Mouse (Mus musculus): Measurements from ENCODE around the gene Ecm1. TPM values are rescaled to one million over a fixed set of nuclear protein-coding genes. Genes with fewer than 3 reads are reported as not detected.

The Ecm1 gene
- polyA plus RNA-seq, 1 experiment = 125 TPM

GRCm38 (mm10) chr3:95701877-95702540 lies 37.4 kb downstream of the Ecm1 start:
- no peak for DNase-seq
- H3K4me1 ChIP-seq (replicated peaks; ENCODE audit: control insufficient read depth, insufficient read depth, low read length) = no peaks in the 10 kb centered on the region; the same call in 1 of the 2 replicates
- no peaks in the 10 kb centered on the region for H3K27me3 ChIP-seq (ENCODE audit: control insufficient read depth, insufficient read depth, low read length)
- no peak overlapping the region for H3K27ac ChIP-seq (ENCODE audit: control insufficient read depth, insufficient read depth, low read length)
- no peak overlapping the region for H3K4me3 ChIP-seq (ENCODE audit: control insufficient read depth, insufficient read depth, low read length)
- TF ChIP-seq POLR2A (IDR thresholded peaks at IDR 0.05; ENCODE audit: control insufficient read depth, extremely low read depth, insufficient read depth, low read length, poor library complexity) (no peak), CTCF (IDR thresholded peaks at IDR 0.05; ENCODE audit: borderline replicate concordance, control insufficient read depth, extremely low read depth, insufficient read depth, low read length, poor library complexity) (no peak)
- WGBS = 59% methylated on average over 24 of the region's 24 CpGs
- H3K36me3 ChIP-seq (ENCODE audit: control insufficient read depth, insufficient read depth, low read length) = no peaks in the 10 kb centered on the region

GRCm38 (mm10) chr3:95701085-95701484 lies 38.3 kb downstream of the Ecm1 start:
- TF ChIP-seq POLR2A (IDR thresholded peaks at IDR 0.05; ENCODE audit: control insufficient read depth, extremely low read depth, insufficient read depth, low read length, poor library complexity) = no peak
- no peak for TF ChIP-seq CTCF (IDR thresholded peaks at IDR 0.05; ENCODE audit: borderline replicate concordance, control insufficient read depth, extremely low read depth, insufficient read depth, low read length, poor library complexity)
- WGBS = 93% methylated on average over 2 of the region's 2 CpGs
- no peaks in the 10 kb centered on the region for H3K4me1 ChIP-seq (replicated peaks; ENCODE audit: control insufficient read depth, insufficient read depth, low read length)
- DNase-seq = no peak
- H3K27me3 ChIP-seq (ENCODE audit: control insufficient read depth, insufficient read depth, low read length) = no peaks in the 10 kb centered on the region
- no peak overlapping the region for H3K4me3 ChIP-seq (ENCODE audit: control insufficient read depth, insufficient read depth, low read length)
- no peak overlapping the region for H3K27ac ChIP-seq (ENCODE audit: control insufficient read depth, insufficient read depth, low read length)
- no peaks in the 10 kb centered on the region for H3K36me3 ChIP-seq (ENCODE audit: control insufficient read depth, insufficient read depth, low read length)

GRCm38 (mm10) chr3:95700233-95700681 lies 39.1 kb downstream of the Ecm1 start:
- 94% methylated on average over 6 of the region's 6 CpGs for WGBS
- Histone ChIP-seq H3K27ac (ENCODE audit: control insufficient read depth, insufficient read depth, low read length) (no peak overlapping the region), H3K4me1 (replicated peaks; ENCODE audit: control insufficient read depth, insufficient read depth, low read length) (no peaks in the 10 kb centered on the region), H3K4me3 (ENCODE audit: control insufficient read depth, insufficient read depth, low read length) (no peak overlapping the region), H3K36me3 (ENCODE audit: control insufficient read depth, insufficient read depth, low read length) (no peaks in the 10 kb centered on the region), H3K27me3 (ENCODE audit: control insufficient read depth, insufficient read depth, low read length) (no peaks in the 10 kb centered on the region)
- TF ChIP-seq POLR2A (IDR thresholded peaks at IDR 0.05; ENCODE audit: control insufficient read depth, extremely low read depth, insufficient read depth, low read length, poor library complexity) (no peak), CTCF (IDR thresholded peaks at IDR 0.05; ENCODE audit: borderline replicate concordance, control insufficient read depth, extremely low read depth, insufficient read depth, low read length, poor library complexity) (no peak)
- no peak for DNase-seq

- Histone ChIP-seq H3K4me1 (replicated peaks; ENCODE audit: control insufficient read depth, insufficient read depth, low read length) (0 out of 2 replicates have a peak, but pooled peaks cover 2% of the 10 kb centered on the region), H3K27ac (ENCODE audit: control insufficient read depth, insufficient read depth, low read length) (no peak overlapping the region), H3K36me3 (ENCODE audit: control insufficient read depth, insufficient read depth, low read length) (no peaks in the 10 kb centered on the region), H3K27me3 (ENCODE audit: control insufficient read depth, insufficient read depth, low read length) (no peaks in the 10 kb centered on the region), H3K4me3 (ENCODE audit: control insufficient read depth, insufficient read depth, low read length) (no peak overlapping the region)
- TF ChIP-seq POLR2A (IDR thresholded peaks at IDR 0.05; ENCODE audit: control insufficient read depth, extremely low read depth, insufficient read depth, low read length, poor library complexity) (no peak), CTCF (IDR thresholded peaks at IDR 0.05; ENCODE audit: borderline replicate concordance, control insufficient read depth, extremely low read depth, insufficient read depth, low read length, poor library complexity) (no peak)
- 98% methylated on average over 4 of the region's 4 CpGs for WGBS
- no peak for DNase-seq
Measured at GRCm38 (mm10) chr3:95698286-95698685, 41.1 kb downstream of the Ecm1 start.

- H3K27ac ChIP-seq (ENCODE audit: control insufficient read depth, insufficient read depth, low read length) = no peak overlapping the region
- no peak for DNase-seq
- TF ChIP-seq CTCF (IDR thresholded peaks at IDR 0.05; ENCODE audit: borderline replicate concordance, control insufficient read depth, extremely low read depth, insufficient read depth, low read length, poor library complexity) (no peak), POLR2A (IDR thresholded peaks at IDR 0.05; ENCODE audit: control insufficient read depth, extremely low read depth, insufficient read depth, low read length, poor library complexity) (no peak)
- 87% methylated on average over 7 of the region's 7 CpGs for WGBS
- H3K4me1 ChIP-seq (replicated peaks; ENCODE audit: control insufficient read depth, insufficient read depth, low read length) = 0 out of 2 replicates have a peak, but pooled peaks cover 2% of the 10 kb centered on the region
- H3K36me3 ChIP-seq (ENCODE audit: control insufficient read depth, insufficient read depth, low read length) = no peaks in the 10 kb centered on the region
- H3K4me3 ChIP-seq (ENCODE audit: control insufficient read depth, insufficient read depth, low read length) = no peak overlapping the region
- H3K27me3 ChIP-seq (ENCODE audit: control insufficient read depth, insufficient read depth, low read length) = no peaks in the 10 kb centered on the region
Measured at GRCm38 (mm10) chr3:95696360-95696759, 43.0 kb downstream of the Ecm1 start.

- H3K36me3 ChIP-seq (ENCODE audit: control insufficient read depth, insufficient read depth, low read length) = no peaks in the 10 kb centered on the region
- H3K27ac ChIP-seq (ENCODE audit: control insufficient read depth, insufficient read depth, low read length) = no peak overlapping the region
- 95% methylated on average over 3 of the region's 3 CpGs for WGBS
- 0 out of 2 replicates have a peak, but pooled peaks cover 2% of the 10 kb centered on the region for H3K4me1 ChIP-seq (replicated peaks; ENCODE audit: control insufficient read depth, insufficient read depth, low read length)
- DNase-seq = no peak
- no peaks in the 10 kb centered on the region for H3K27me3 ChIP-seq (ENCODE audit: control insufficient read depth, insufficient read depth, low read length)
- H3K4me3 ChIP-seq (ENCODE audit: control insufficient read depth, insufficient read depth, low read length) = no peak overlapping the region
- no peak for TF ChIP-seq CTCF (IDR thresholded peaks at IDR 0.05; ENCODE audit: borderline replicate concordance, control insufficient read depth, extremely low read depth, insufficient read depth, low read length, poor library complexity)
- TF ChIP-seq POLR2A (IDR thresholded peaks at IDR 0.05; ENCODE audit: control insufficient read depth, extremely low read depth, insufficient read depth, low read length, poor library complexity) = no peak
Measured at GRCm38 (mm10) chr3:95695796-95696195, 43.6 kb downstream of the Ecm1 start.

All from thymus, adult 2 months (tissue).